In genomic region chr19:17439476-17440189, GRCm38 (mm10) we compare ENCODE assay signal across 15 mouse cellular contexts. TPM values are rescaled to one million over a fixed set of nuclear protein-coding genes. Genes with fewer than 3 reads are reported as not detected.
DNase-seq lines count a peak whose midpoint lies in the region; ATAC-seq and TF ChIP-seq lines count a peak whose summit lies in the region.
"Had no signal": no experiment of that assay in that cellular context is flagged by ENCODE, and none has a peak within 500 bp of the region (broad histone marks: within the 10 kb centered on the region; RNA-seq: fewer than 3 reads in every experiment).

No protein-coding gene starts in this region.

- TF ChIP-seq CTCF in intestine, postnatal 0 days (IDR thresholded peaks at IDR 0.05; ENCODE audit: low read depth) = no peak

- DNase-seq in midbrain, embryonic 14.5 days = peak; percentile 21
- DNase-seq in urinary bladder, postnatal 36 days (ENCODE audit: low spot score in 2 of 2) = no peak
- DNase-seq: adrenal gland, adult 8-10 months; lung, postnatal 36 days had no signal

- no peaks in the 10 kb centered on the region for H3K27me3 ChIP-seq in hindbrain, embryonic 16.5 days (replicated peaks; ENCODE audit: control insufficient read depth, insufficient read depth, low read length)
- no peaks in the 10 kb centered on the region for H3K27me3 ChIP-seq in hindbrain, embryonic 13.5 days
- H3K27me3 ChIP-seq in midbrain, embryonic 14.5 days (ENCODE audit: control insufficient read depth, insufficient read depth, low read length) = no peaks in the 10 kb centered on the region
- H3K27me3 ChIP-seq in midbrain, embryonic 13.5 days = no peaks in the 10 kb centered on the region
- no peaks in the 10 kb centered on the region for H3K27me3 ChIP-seq in kidney, embryonic 16.5 days (ENCODE audit: insufficient read depth, low read length)
- H3K27me3 ChIP-seq in intestine, postnatal 0 days (replicated peaks; ENCODE audit: control insufficient read depth, insufficient read depth, low read length) = no peaks in the 10 kb centered on the region
- H3K27me3 ChIP-seq: forebrain, embryonic 15.5 days; heart, embryonic 13.5 days had no signal

- H3K27ac ChIP-seq in hindbrain, embryonic 16.5 days (ENCODE audit: low read depth, low read length) = no peak overlapping the region
- H3K27ac ChIP-seq in hindbrain, embryonic 13.5 days = no peak overlapping the region
- H3K27ac ChIP-seq in midbrain, embryonic 14.5 days (replicated peaks; ENCODE audit: low read depth, low read length) = no peak overlapping the region
- no peak overlapping the region for H3K27ac ChIP-seq in midbrain, embryonic 13.5 days
- H3K27ac ChIP-seq in kidney, embryonic 16.5 days (ENCODE audit: low read length) = peak overlapping the region; percentile 40
- H3K27ac ChIP-seq in intestine, postnatal 0 days (ENCODE audit: low read depth, low read length) = no peak overlapping the region
- H3K27ac ChIP-seq: forebrain, embryonic 15.5 days; heart, embryonic 13.5 days; liver, embryonic 14.5 days had no signal

- ATAC-seq in hindbrain, embryonic 16.5 days = peak; percentile 73; the same call in 1 of the 2 replicates
- no peak; the same call in 1 of the 2 replicates for ATAC-seq in hindbrain, embryonic 13.5 days (ENCODE audit: low FRiP score)
- no peak for ATAC-seq in midbrain, embryonic 14.5 days (ENCODE audit: low FRiP score, low TSS enrichment)
- no peak for ATAC-seq in midbrain, embryonic 13.5 days
- ATAC-seq in kidney, embryonic 16.5 days (ENCODE audit: low FRiP score, low TSS enrichment) = peak; percentile 84
- ATAC-seq in intestine, postnatal 0 days = no peak
- ATAC-seq: CD4-positive, CD25-positive, alpha-beta regulatory T cell, adult 4 months; forebrain, embryonic 15.5 days had no signal

- H3K4me1 ChIP-seq in hindbrain, embryonic 16.5 days (ENCODE audit: control insufficient read depth, insufficient read depth, low read depth, low read length) = peaks cover 5% of the 10 kb centered on the region; the same call in 1 of the 2 replicates
- H3K4me1 ChIP-seq in hindbrain, embryonic 13.5 days (replicated peaks) = no peaks in the 10 kb centered on the region
- no peaks in the 10 kb centered on the region for H3K4me1 ChIP-seq in midbrain, embryonic 14.5 days (ENCODE audit: control insufficient read depth, insufficient read depth, low read length)
- H3K4me1 ChIP-seq in midbrain, embryonic 13.5 days (replicated peaks) = no peaks in the 10 kb centered on the region
- peaks cover 6% of the 10 kb centered on the region; the same call in 1 of the 2 replicates for H3K4me1 ChIP-seq in kidney, embryonic 16.5 days (ENCODE audit: insufficient read depth, low read length)
- no peaks in the 10 kb centered on the region for H3K4me1 ChIP-seq in intestine, postnatal 0 days (replicated peaks; ENCODE audit: control insufficient read depth, insufficient read depth, low read length)
- H3K4me1 ChIP-seq: forebrain, embryonic 15.5 days had no signal

- WGBS in hindbrain, embryonic 16.5 days = 51% methylated on average over 4 of the region's 4 CpGs
- 74% methylated on average over 4 of the region's 4 CpGs for WGBS in hindbrain, embryonic 13.5 days
- 77% methylated on average over 4 of the region's 4 CpGs for WGBS in midbrain, embryonic 14.5 days
- 81% methylated on average over 4 of the region's 4 CpGs for WGBS in midbrain, embryonic 13.5 days
- WGBS in kidney, embryonic 16.5 days = 56% methylated on average over 4 of the region's 4 CpGs
- 62% methylated on average over 4 of the region's 4 CpGs for WGBS in intestine, postnatal 0 days

- H3K36me3 ChIP-seq in hindbrain, embryonic 16.5 days (ENCODE audit: control insufficient read depth, insufficient read depth, low read length) = no peaks in the 10 kb centered on the region
- H3K36me3 ChIP-seq in hindbrain, embryonic 13.5 days = no peaks in the 10 kb centered on the region
- no peaks in the 10 kb centered on the region for H3K36me3 ChIP-seq in midbrain, embryonic 14.5 days (ENCODE audit: control insufficient read depth, insufficient read depth, low read length)
- no peaks in the 10 kb centered on the region for H3K36me3 ChIP-seq in midbrain, embryonic 13.5 days
- no peaks in the 10 kb centered on the region for H3K36me3 ChIP-seq in kidney, embryonic 16.5 days (ENCODE audit: insufficient read depth, low read length)
- peaks cover 4% of the 10 kb centered on the region; the same call in 1 of the 2 replicates for H3K36me3 ChIP-seq in intestine, postnatal 0 days (ENCODE audit: control insufficient read depth, insufficient read depth)
- H3K36me3 ChIP-seq: forebrain, embryonic 15.5 days; heart, embryonic 13.5 days had no signal

- no peak overlapping the region for H3K9ac ChIP-seq in hindbrain, embryonic 16.5 days (ENCODE audit: low read depth, low read length)
- H3K9ac ChIP-seq in hindbrain, embryonic 13.5 days = no peak overlapping the region
- H3K9ac ChIP-seq in midbrain, embryonic 14.5 days (replicated peaks; ENCODE audit: low read length) = no peak overlapping the region
- H3K9ac ChIP-seq in midbrain, embryonic 13.5 days (replicated peaks) = no peak overlapping the region
- H3K9ac ChIP-seq in kidney, embryonic 16.5 days (replicated peaks; ENCODE audit: low read length) = no peak overlapping the region
- H3K9ac ChIP-seq in intestine, postnatal 0 days (ENCODE audit: low read depth, low read length) = no peak overlapping the region
- H3K9ac ChIP-seq: forebrain, embryonic 15.5 days; heart, embryonic 13.5 days; liver, embryonic 14.5 days had no signal

- no peaks in the 10 kb centered on the region for H3K9me3 ChIP-seq in hindbrain, embryonic 16.5 days (ENCODE audit: control insufficient read depth, low read length)
- no peaks in the 10 kb centered on the region for H3K9me3 ChIP-seq in hindbrain, embryonic 13.5 days
- H3K9me3 ChIP-seq in midbrain, embryonic 14.5 days (ENCODE audit: control insufficient read depth, low read length) = no peaks in the 10 kb centered on the region
- no peaks in the 10 kb centered on the region for H3K9me3 ChIP-seq in midbrain, embryonic 13.5 days
- H3K9me3 ChIP-seq in kidney, embryonic 16.5 days (ENCODE audit: low read length) = no peaks in the 10 kb centered on the region
- no peaks in the 10 kb centered on the region for H3K9me3 ChIP-seq in intestine, postnatal 0 days (ENCODE audit: control insufficient read depth)
- H3K9me3 ChIP-seq: forebrain, embryonic 15.5 days; heart, embryonic 13.5 days had no signal

- no peak overlapping the region for H3K4me2 ChIP-seq in hindbrain, embryonic 16.5 days (ENCODE audit: low read length)
- no peak overlapping the region for H3K4me2 ChIP-seq in hindbrain, embryonic 13.5 days
- H3K4me2 ChIP-seq in midbrain, embryonic 14.5 days (ENCODE audit: low read length) = no peak overlapping the region
- no peak overlapping the region for H3K4me2 ChIP-seq in midbrain, embryonic 13.5 days (replicated peaks)
- H3K4me2 ChIP-seq in kidney, embryonic 16.5 days (replicated peaks; ENCODE audit: low read depth, low read length) = no peak overlapping the region
- no peak overlapping the region for H3K4me2 ChIP-seq in intestine, postnatal 0 days (replicated peaks; ENCODE audit: low read depth)
- H3K4me2 ChIP-seq: forebrain, embryonic 15.5 days; heart, embryonic 13.5 days; midbrain, embryonic 11.5 days had no signal

- H3K4me3 ChIP-seq in hindbrain, embryonic 16.5 days (ENCODE audit: low read length) = no peak overlapping the region
- H3K4me3 ChIP-seq in hindbrain, embryonic 13.5 days = no peak overlapping the region
- no peak overlapping the region for H3K4me3 ChIP-seq in midbrain, embryonic 14.5 days (replicated peaks; ENCODE audit: low read depth, low read length)
- no peak overlapping the region for H3K4me3 ChIP-seq in midbrain, embryonic 13.5 days (replicated peaks)
- H3K4me3 ChIP-seq in kidney, embryonic 16.5 days (ENCODE audit: low read length) = no peak overlapping the region
- H3K4me3 ChIP-seq in intestine, postnatal 0 days (ENCODE audit: low read depth, low read length) = no peak overlapping the region
- H3K4me3 ChIP-seq: erythroblast, embryonic 14.5 days; forebrain, embryonic 15.5 days; heart, embryonic 13.5 days had no signal

RNA-seq across cellular contexts. Expression of gene Rfk, which starts 45.8 kb away (rescaled TPM):
- 84.5 and 88.6 TPM in 2 replicates for polyA plus RNA-seq in hindbrain, embryonic 16.5 days (2015; fragmentation: Nextera tagmentation; extraction: Ambion mirVana)
- 79.5 and 81.3 TPM in 2 replicates for polyA plus RNA-seq in hindbrain, embryonic 13.5 days (2015; fragmentation: Nextera tagmentation; extraction: Ambion mirVana)
- polyA plus RNA-seq in midbrain, embryonic 14.5 days (2014; fragmentation: Nextera tagmentation; extraction: Ambion mirVana) = 56.6 and 71.0 TPM in 2 replicates
- polyA plus RNA-seq in midbrain, embryonic 13.5 days (2015; fragmentation: Nextera tagmentation; extraction: Ambion mirVana) = 62.6 and 67.2 TPM in 2 replicates
- polyA plus RNA-seq in kidney, embryonic 16.5 days (2015; fragmentation: Nextera tagmentation; extraction: Ambion mirVana) = 78.6 and 79.5 TPM in 2 replicates
- 484 and 527 TPM in 2 replicates for polyA plus RNA-seq in intestine, postnatal 0 days (2015; fragmentation: Nextera tagmentation; extraction: Ambion mirVana)

Comparison
In these comparisons a context has a peak if more than half of its experiments do, and no peak if none do; other contexts are left out.
1. ATAC-seq: peak in hindbrain, embryonic 16.5 days (single experiment) and kidney, embryonic 16.5 days (single experiment); none in hindbrain, embryonic 13.5 days (single experiment), midbrain, embryonic 14.5 days (single experiment), midbrain, embryonic 13.5 days (single experiment) and intestine, postnatal 0 days (single experiment).